Mouse (Mus musculus): ENCODE data around the gene Nelfe.
"Not testable (repeated sequence)": the region's sequence is repeated elsewhere in the genome, so short reads cannot be mapped to it uniquely, and the experiment has no call there.

Nelfe gene

GRCm38 (mm10) chr17:34893072-34893824 is 43.1 kb downstream of the Nelfe start:
- DNase-seq (ENCODE audit: low spot score) = no peak

GRCm38 (mm10) chr17:34894074-34894597 is 43.9 kb downstream of the Nelfe start:
- peak; percentile 81 for DNase-seq (ENCODE audit: low spot score)

- DNase-seq (ENCODE audit: low spot score) = no peak
Measured at GRCm38 (mm10) chr17:34894801-34895530, 44.8 kb downstream of the Nelfe start.

- no peak for DNase-seq (ENCODE audit: low spot score)
Measured at GRCm38 (mm10) chr17:34895724-34896123, 45.5 kb downstream of the Nelfe start.

- DNase-seq (ENCODE audit: low spot score) = no peak
Measured at GRCm38 (mm10) chr17:34896366-34896765, 46.2 kb downstream of the Nelfe start.

- DNase-seq (ENCODE audit: low spot score) = no peak
Measured at GRCm38 (mm10) chr17:34897373-34898159, 47.4 kb downstream of the Nelfe start.

GRCm38 (mm10) chr17:34898160-34898586 is 48.0 kb downstream of the Nelfe start, which contains the start of the genes C2 and Ehmt2:
C2 (minus strand) TSS chr17:34898265.
Ehmt2 (plus strand) TSS chr17:34898469.
- peak; percentile 63 for DNase-seq (ENCODE audit: low spot score)

- no peak for DNase-seq (ENCODE audit: low spot score)
Measured at GRCm38 (mm10) chr17:34898706-34899052, 48.5 kb downstream of the Nelfe start.

- DNase-seq (ENCODE audit: low spot score) = no peak
Measured at GRCm38 (mm10) chr17:34899053-34899889, 49.1 kb downstream of the Nelfe start.

GRCm38 (mm10) chr17:34899890-34900243 is 49.7 kb downstream of the Nelfe start:
- DNase-seq (ENCODE audit: low spot score) = no peak

GRCm38 (mm10) chr17:34900826-34901225 is 50.6 kb downstream of the Nelfe start:
- not testable (repeated sequence) for DNase-seq (ENCODE audit: low spot score)

GRCm38 (mm10) chr17:34901948-34902347 is 51.8 kb downstream of the Nelfe start:
- DNase-seq (ENCODE audit: low spot score) = not testable (repeated sequence)

GRCm38 (mm10) chr17:34902895-34903294 is 52.7 kb downstream of the Nelfe start:
- no peak for DNase-seq (ENCODE audit: low spot score)

All from c-Kit-positive CD71-positive TER-119-positive erythroid progenitor cells, embryonic 14.5 days (primary cell).